Mouse (Mus musculus): ENCODE data around the gene Ing4.
"Not testable (repeated sequence)": the region's sequence is repeated elsewhere in the genome, so short reads cannot be mapped to it uniquely, and the experiment has no call there.

Gene Ing4

DNA sequence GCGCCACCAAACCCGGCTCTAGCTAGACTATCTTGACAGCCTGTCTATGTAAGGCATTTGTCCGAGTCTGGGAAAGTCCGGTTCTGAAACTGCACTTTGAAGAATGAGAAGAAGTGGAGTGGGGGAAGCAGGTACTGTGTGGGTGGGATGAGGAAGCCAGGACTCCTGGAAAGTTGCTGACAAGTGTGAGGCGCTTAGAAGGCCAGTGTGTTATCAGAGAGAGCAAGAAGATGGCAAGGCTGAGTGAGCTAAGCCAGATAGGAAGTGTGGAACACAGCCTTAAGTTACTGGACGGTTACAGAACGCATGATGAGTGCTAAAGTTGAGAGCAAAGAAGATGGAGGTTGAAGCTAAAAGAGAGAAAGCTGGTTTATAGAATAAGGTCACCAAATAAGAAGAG is 2.5 kb downstream of the Ing4 start:
- no peak for DNase-seq

DNA sequence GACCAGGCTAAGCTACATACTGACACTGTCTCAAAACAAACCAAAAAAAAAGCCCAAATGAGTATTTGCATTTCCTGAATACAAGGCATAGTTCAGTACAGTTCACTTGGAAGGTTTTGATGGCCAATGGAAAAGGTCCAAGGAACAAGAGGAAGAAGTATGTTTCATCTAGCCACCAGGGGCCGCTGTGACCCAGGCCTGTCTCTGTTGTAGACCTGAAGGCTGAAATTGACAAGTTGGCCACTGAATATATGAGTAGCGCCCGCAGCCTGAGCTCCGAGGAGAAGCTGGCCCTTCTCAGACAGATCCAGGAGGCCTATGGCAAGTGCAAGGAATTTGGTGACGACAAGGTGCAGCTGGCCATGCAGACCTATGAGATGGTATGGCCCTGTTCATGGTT is 7.1 kb downstream of the Ing4 start:
- peak; percentile 85 to 88 for DNase-seq

DNA sequence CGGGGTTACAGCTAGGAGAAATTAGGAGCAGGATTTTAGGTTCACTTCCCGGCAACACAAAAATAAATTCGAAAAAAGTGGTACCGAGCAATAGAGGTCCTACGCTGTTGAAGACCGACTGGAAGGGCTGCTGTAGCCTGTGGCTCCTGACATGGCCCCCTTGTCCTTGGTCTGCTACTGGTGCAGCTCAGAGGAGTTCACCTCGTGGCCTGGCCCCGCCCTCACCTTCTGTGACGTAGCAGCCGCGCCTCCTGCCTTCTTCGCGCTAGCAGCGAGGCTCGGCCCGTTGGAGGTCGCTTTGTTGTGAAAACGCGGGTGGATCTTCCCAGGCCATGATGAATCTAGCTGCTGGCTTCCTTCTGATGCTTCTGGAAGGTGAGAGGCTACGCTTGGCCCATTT is 10.1 kb downstream of the Ing4 start, which contains the start of gene Acrbp:
Acrbp (plus strand) TSS at position 12 of the 400 bp plus-strand sequence.
- DNase-seq = no peak

DNA sequence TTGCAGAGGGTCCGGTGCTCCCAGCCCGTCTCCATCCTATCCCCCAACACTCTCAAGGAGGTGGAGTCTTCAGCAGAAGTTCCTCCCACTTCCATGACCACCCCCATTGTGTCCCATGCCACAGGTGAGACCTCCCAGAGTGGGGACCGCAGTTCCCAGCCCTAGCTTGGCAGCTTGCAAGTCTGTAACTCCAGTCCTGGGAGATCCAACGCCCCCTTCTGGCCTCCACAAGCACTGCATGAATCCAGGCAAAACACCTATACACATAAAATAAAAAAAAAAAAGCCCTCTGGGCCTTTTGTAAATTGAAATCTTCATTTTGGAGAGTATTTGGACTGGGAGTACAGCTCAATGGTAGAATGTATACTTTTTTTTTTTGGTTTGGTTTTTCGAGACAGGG is 11.7 kb downstream of the Ing4 start:
- DNase-seq = no peak

DNA sequence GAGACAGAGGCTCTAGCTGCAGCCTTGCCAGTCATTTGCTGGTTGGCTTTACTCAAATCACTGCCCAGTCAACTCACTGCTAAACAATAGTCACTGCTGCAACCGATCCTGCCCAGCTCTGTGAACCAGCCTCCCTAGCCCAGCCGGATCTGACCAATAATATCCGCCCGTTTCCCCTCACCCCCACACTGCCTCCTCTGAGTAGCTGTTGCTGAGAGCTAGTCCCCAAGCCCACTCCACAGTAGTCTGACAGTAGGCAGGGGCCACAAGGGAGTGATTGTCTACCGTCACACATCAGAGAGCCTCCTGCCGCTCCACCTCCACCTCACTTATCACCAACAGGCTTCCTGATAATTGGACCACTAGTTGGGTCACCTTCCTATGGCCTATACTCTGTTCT is 21.9 kb downstream of the Ing4 start:
- no peak for DNase-seq

DNA sequence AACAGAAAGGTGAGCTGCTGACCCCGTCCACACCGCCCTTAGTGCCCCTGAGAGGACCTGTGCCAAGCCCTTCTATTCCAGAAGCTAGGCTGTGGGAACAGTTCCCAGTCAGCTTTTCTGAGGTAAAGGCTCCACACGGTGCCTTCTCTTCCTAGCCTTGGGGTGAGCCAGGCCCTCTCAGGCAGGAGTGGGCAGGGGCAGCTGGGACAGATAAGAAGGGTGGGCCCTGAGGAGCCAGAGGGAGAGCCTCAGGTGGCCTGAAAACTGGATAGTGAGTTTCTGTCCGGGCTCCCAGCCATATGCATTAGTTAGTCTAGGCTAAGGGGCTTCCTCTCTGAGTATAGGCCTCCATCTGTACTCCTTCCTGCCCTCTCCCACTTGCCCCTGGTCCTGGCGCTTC is 23.0 kb downstream of the Ing4 start:
- DNase-seq = no peak

DNA sequence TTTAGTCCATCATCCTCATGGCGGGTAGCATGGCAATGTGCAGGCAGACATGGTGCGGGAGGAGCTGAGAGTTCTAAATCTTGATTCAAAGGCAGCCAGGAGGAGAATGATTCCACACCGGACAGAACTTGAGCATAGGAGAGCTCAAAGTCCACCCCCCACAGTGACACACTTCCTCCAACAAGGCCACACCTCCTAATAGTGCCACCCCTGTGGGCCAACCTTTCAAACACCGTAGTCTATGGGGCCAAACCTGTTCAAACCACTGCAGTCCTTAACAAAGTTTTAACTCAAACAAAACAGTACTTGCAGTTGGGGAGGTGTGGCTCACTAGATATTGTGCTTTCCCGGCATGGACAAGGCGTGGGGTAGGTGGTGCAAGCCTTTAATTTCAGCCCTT is 24.3 kb downstream of the Ing4 start:
- DNase-seq = no peak

DNA sequence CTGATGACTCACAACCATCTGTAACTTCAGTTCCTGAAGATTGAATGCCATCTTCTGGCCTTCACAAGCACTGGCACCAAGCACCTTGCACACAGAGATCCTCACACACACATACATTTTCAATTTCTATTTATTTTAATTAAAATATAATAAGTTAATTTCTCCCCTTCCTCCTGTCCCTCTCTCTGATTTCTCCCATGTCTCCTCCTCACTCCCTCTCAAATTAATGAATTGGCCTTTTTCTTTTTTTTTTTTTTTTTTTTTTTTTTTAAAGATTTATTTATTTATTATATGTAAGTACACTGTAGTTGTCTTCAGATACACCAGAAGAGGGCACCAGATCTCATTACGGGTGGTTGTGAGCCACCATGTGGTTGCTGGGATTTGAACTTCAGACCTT is 25.7 kb downstream of the Ing4 start:
- not testable (repeated sequence) for DNase-seq

DNA sequence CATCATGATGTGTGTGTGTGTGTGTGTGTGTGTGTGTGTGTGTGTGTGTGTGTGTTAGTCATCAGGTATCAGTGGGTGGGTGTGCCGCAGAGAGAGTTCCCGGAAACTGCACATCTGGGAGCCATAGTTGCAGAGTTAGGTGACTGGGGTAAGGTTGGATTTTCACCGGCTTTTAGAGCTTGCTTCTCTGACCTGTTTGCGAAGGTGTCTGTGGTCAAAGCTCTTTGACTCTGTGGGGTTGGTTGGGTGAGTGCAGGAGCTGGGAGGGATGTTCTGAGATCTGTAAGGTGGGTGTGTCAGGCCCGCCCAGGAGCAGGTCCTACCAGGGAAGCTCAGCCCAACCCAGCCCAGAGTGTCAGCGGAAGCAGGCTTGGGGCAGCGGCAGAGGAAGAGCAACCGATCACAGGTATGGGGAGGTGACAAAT is 28.0 kb downstream of the Ing4 start, which contains the start of gene Lpar5:
Lpar5 (plus strand) TSS at position 350 of the 425 bp plus-strand sequence.
- DNase-seq = no peak

DNA sequence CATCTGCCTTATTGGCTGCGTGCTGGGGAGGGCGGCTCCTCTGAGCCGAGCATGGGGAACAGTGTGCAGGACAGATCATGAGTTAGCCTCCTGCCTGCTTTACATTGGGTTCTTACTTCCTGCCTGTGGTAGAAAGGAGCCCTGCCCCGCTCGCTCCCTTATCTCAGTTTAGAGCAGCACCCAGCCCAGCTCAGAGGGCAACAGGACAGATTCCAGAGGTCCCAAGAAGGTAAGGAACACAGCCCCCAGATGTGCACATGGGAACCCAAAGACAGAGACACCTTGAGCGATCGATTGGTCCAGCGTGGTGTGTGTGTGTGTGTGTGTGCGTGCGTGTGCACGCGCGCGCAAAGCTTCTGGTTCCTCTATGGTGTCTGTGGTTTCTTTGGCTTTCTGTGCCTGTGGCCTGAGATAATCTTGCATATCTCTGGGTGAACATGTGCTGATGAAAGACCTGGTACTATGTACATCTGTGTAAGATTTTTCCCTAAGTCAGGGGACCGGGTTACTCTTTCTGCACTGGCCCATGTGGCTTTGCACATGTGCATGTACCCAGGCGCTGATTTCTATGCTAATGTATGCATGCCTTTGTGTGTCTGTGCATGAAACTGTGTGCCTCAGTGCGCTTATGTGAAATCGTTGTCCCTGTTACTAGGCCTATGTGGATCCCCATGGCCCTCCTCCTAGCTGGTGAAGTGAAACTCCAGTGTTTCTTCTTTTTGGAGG is 31.8 kb downstream of the Ing4 start:
- DNase-seq = no peak

DNA sequence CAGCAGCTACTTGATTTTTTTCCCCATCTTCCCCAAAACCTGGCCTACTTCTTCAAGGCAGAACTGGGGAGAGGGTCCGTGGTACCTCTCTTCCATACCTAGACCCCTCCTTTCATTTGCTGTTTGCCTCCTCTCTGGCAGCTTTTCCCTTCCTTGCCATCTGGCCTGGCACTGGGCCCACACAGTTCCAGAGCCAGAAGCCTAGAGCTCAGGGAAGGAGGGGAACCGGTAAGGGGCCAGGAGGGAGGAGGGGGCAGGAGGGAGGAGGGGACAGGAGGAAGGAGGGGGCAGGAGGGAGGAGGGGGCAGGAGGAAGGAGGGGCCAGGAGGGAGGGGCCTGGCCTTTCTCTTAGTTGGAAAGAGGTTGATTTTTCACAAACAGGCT is 32.3 kb downstream of the Ing4 start:
- peak in 1 of 2 experiments; percentile 57 for DNase-seq

DNA sequence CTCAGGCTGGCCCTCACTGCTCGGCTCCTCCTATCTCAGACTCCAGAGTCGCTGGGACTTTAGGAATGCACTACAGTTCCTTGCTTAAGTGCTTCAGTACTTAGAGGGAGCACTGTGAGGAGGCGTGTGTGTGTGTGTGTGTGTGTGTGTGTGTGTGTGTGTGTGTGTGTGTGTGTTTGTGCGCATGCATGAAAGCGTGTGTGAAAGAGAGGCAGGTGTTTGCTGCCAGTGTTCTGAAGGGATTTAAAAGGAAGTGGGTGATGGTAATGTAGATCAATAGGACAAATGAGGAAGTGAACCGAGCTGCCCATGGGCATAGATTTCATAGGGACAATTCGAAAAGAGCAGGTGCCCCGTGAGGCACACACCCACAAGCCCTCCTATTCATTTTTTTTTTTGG is 34.3 kb downstream of the Ing4 start:
- DNase-seq = no peak

DNA sequence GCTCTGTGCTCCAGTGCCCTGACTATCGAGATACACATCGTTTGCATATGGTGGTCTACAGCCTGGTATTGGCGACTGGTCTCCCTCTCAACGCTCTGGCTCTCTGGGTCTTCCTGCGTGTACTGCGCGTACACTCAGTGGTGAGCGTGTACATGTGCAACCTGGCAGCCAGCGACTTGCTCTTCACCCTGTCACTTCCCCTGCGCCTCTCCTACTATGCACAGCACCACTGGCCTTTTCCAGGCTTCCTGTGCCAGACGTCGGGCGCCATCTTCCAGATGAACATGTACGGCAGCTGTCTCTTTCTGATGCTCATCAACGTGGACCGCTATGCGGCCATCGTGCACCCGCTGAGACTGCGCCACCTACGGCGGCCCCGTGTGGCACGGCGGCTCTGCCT is 41.8 kb downstream of the Ing4 start:
- DNase-seq = peak in 1 of 2 experiments; percentile 13

DNA sequence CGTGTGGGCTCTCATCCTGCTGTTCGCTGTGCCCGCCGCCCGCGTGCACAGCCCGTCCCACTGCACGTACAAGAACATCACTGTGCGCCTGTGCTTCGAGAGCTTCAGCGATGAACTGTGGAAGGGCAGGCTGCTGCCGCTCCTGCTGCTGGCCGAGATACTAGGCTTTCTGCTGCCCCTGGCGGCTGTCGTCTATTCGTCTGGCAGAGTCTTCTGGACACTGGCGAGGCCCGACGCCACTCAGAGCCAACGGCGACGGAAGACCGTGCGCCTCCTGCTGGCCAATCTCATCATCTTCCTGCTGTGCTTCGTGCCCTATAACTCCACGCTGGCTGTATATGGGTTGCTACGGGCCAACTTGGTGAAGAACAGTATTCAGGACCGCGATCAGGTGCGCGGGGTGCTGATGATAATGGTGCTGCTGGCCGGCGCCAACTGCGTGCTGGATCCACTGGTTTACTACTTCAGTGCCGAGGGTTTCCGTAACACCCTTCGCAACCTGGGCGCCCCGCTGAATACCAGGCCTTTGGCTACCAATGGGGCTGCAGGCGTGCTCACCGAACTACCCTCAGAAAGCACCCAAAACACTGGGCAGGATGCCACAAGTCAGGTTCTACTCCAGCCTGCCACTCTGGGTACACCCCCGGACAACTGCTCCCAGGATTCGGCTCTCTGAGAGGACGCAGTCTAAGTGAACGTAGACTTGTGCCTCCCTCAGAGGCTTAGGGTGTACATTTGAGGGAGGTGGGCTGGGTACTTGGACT is 42.4 kb downstream of the Ing4 start:
- DNase-seq = peak; percentile 93 to 96

DNA sequence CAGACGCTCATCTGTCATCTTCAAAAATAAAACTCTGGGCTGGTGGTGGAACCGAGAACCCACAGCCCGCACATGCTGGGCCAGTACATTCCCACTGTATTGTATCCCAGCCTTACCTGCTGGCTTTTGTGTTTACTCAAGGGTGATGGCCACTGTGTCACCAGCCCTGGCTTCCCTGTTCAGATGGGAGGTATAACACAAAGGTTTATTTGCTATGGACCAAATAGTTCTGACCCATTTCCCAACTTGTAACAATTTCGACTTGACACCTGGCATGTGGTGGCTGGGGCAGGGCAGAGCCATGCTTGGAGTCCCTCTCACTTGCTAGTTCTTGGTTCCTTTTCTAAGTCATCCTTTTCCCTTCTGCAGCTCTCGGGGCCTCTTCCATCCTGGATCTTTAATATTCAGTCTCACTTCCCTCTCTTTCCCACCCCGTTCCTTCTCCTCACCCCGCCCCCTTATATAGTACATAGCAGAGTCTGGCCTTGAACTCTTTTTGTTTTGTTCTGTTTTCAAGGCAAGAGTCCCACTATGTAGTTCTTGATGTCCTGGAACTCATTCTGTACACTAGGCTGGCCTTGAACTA is 43.3 kb downstream of the Ing4 start:
- DNase-seq = no peak

DNA sequence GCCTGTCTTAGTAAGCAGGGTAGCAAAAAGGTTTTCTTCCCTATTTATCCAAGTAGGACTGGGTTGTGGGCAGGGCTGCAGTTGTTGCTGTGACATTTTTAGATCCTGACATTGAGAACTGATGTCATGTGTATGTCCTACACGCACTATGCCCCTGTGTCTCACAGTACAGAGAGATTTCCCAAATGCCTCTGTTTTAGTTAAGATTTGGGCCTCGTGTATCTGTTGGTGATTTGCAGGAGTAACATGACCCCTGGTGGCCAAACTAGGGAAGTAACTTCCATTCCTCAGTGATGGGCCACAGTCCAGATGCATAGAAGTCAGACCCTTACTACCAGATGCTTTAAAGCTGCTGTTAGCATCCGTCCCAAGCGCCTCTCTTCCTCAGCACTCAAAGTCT is 44.9 kb downstream of the Ing4 start:
- DNase-seq = peak; percentile 62 to 70

DNA sequence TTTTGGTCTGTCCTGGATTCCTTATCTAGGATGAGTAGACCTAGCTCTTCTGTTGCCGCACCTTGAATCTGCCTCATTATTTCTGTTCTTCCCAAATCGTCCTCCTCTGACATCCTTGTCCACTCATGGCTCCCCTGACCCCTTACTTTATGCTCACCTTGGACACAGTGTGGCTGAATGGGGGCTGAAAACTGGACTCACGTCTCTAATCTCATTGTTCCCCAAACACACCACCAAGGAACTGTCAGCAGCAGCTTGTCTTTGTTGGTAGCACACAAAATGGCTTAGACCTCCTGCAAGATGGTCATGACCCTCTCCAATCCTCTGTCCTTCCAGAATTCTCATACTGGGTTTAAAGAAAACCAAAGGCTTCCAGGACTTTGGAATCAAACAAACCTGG is 48.4 kb downstream of the Ing4 start:
- DNase-seq = no peak

DNA sequence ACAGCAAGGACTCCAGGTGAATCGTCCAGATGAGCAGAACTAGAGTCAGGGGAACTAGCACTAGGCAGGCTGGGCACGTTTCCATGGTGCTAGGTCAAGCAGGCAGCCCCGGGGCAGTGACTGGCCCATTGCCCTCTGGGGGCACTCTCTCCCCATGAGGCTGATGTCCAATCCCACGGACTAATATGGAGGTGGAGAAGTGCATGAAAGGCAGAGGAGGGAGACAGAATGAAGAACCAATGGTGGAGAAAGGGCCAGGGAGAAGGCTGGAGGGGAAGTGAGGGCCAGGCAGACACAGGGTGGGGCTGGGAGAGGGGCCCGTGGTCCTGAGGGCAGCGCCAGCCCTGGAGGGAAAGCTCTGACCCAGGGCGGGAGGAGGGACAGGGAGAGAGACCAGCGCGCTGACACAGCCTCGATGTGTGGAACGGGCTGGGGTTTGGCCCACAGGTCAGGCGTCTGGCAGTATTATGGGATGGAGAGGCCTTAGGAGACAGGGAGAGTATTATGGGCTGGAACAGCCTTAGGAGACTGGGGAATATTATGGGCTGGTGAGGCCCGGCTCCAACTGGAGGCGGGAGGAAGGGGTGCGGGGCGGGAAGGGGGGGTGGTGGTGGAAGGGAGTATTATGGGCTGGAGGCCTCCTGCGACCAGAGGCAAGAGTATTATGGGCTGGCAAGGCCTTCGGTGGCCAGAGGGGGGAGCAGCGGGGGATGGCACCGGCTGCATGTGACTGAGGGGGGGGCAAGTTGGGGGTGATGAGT is 49.2 kb downstream of the Ing4 start:
- peak; percentile 90 to 96 for DNase-seq

DNA sequence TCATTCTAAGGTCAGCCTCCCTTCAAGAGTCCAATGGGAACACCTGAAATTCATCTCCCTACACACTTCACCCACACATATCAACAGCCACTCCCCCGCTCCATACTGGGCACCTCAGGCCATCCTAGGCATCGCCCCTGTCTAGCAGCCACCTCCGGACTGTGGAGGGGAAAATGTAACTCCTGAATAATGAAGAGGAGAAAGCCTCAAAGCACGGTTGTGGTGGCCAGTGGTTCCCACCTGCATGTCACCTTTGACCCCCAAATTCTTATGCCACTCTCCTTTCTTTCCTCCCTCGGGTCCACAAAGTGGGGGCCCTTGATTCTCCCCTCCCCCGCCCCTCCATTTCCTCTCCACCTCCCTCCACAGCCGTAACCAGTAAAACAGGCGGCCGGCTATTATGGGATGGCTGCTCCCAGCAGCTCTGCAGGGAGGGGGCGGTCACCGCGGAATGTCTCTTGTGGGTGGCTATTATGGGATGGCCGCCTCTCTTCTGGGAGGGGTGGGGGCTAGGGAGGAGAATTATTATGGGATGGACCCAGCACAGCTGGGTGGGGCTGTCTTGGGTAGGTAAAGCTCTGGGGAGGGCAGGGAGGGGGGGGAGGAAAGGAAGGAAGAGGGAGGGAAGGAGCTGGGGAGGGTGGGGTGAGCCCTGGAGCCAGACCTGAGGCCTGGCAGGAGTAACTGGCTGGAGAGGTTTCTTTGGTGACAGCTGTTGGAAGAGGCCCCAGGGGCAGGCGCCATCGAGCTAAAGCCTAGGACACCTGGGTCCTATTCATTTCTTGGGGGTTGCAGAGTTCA is 50.2 kb downstream of the Ing4 start:
- peak; percentile 87 to 96 for DNase-seq

DNA sequence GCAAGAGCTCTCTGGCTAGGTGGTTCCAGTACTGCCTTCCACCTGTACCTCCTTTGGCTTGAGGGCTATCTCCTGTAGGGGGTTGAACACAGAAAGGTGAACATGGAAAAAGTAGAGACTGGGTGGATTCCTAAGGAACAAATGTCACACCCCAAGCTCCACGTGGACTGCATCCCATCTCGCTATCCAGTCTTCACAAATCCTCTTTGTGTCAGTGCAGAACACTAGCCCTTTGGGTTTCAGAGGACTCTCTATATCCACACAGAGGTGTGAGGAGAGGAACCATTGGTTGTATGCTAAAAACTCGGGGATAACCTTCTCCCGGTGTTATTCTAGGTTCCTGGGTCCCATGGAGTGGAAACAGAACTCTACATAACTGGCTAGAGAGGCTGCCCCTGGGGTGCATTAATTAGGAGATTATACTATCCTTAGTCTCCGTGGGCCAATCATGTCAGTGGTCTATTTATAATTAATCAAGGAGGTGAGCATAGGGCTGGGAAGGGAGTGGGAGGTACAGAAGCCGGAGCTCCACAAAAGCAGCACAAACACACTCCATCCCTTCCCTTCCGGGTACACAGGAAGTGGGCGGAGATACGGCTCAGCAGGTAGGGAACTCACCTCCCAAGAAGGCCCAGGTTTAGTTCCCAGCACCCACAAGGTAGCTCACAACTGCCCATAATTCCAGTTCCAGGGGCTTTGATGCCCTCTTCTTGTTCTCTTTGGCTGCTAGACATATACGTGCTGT is 51.0 kb downstream of the Ing4 start:
- DNase-seq = no peak

DNA sequence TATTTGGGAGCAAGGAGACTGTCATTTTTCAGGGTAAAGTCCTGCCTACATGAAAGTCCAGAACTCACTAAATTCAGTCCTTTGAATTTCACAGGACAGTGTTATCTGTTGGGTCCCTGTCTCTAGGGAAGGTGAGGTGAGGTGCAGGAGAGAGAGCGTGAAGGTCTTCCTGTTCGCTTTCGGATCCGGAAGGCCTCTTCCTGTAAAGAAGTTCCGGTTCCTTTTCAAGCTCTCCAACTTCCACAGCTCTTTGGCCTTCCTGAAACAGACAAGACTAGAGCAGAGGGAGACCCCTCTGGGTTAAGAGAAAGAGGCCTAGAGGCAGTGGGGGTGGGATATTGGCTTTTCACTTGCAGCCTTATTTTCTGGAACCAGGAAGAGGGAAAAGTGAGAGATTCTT is 52.8 kb downstream of the Ing4 start:
- DNase-seq = no peak

DNA sequence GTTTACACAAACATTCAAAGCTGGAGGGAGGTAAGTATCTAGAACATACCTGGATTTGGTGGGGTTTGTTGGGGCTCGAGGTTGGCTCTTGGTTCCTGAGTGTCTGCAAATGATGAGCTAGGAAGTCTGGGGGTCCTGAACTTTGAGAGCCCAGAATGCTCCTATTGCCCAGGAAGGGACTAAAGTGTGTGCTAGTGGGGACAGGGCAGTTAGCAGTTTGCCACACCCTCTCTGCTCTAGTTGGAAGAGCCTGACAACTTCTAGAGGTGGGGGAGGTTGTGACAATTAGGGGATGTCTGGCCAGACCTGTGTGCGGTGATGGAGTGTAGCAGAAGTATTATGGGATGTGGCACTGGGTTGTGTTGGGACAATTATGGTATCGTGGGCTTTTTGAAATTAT is 55.3 kb downstream of the Ing4 start:
- DNase-seq = no peak
